Mouse (Mus musculus): ENCODE measurements around the gene Slc25a44. TPM values are rescaled to one million over a fixed set of nuclear protein-coding genes. Genes with fewer than 3 reads are reported as not detected.
A peak's percentile ranks its signal among the peaks of the same experiment; 100 is the strongest.
"Not testable (repeated sequence)": the region's sequence is repeated elsewhere in the genome, so short reads cannot be mapped to it uniquely, and the experiment has no call there.

The Slc25a44 gene
- polyA plus RNA-seq, 1 experiment from 2014 or later = 11.3 TPM

DNA sequence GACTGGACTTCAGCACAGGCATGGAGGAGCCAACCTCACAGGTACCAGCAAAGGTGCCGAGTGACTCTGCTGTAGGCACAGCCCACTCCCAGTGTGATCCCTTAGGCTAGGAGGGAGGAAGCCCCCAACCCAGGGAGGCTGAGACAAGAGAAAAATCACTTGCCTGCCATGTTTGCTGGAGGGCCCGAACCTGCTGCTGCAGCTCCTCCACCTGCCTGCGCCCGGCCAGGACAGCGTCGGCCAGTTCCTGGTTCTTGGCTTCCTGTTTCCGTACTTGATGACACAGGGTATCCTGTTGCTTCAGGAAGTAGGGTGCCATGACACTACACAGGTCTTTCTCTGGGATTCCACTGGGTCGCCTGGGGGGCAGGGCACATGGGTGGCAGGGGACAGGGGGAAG lies 29.2 kb downstream of the Slc25a44 start:
- no peak overlapping the region for H3K4me2 ChIP-seq (replicated peaks; ENCODE audit: low read depth, low read length)
- no peaks in the 10 kb centered on the region for H3K36me3 ChIP-seq (ENCODE audit: insufficient read depth, low read length)
- H3K9me3 ChIP-seq (ENCODE audit: low read length) = no peaks in the 10 kb centered on the region
- no peak for DNase-seq (ENCODE audit: low spot score)
- no peak for ATAC-seq
- no peak overlapping the region for H3K9ac ChIP-seq (replicated peaks; ENCODE audit: low read depth)
- 75% methylated on average over 8 of the region's 8 CpGs for WGBS
- H3K27ac ChIP-seq (ENCODE audit: low read length) = no peak overlapping the region
- no peaks in the 10 kb centered on the region for H3K4me1 ChIP-seq (ENCODE audit: insufficient read depth, low read depth, low read length)
- no peak overlapping the region for H3K4me3 ChIP-seq (ENCODE audit: low read depth, low read length)
- no peak for TF ChIP-seq EP300 (IDR thresholded peaks at IDR 0.05)
- no peak for TF ChIP-seq CTCF (IDR thresholded peaks at IDR 0.05)
- no peaks in the 10 kb centered on the region for H3K27me3 ChIP-seq (replicated peaks; ENCODE audit: insufficient read depth, low read length)

DNA sequence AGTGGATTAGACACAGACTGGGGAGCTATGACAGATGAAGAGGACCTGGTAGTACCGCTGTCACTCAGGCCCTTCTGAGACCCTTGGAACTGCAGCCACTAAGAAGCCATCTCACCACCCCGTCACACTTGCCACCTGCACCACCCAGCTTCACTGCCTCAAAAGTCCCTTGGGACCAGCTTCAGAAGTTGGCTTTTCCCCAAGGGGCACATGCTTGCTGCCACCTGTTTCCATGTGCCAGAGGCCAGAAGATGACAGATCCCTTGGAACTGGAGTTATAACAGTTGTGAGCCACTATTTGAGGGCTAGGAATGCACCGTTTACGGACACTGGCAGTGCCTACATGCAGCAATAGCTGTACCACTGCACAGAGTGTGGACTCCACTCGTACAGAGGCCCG lies 29.7 kb downstream of the Slc25a44 start:
- no peaks in the 10 kb centered on the region for H3K27me3 ChIP-seq (replicated peaks; ENCODE audit: insufficient read depth, low read length)
- no peak for ATAC-seq
- 91% methylated on average over 6 of the region's 6 CpGs for WGBS
- DNase-seq (ENCODE audit: low spot score) = no peak
- no peak overlapping the region for H3K4me3 ChIP-seq (ENCODE audit: low read depth, low read length)
- no peaks in the 10 kb centered on the region for H3K9me3 ChIP-seq (ENCODE audit: low read length)
- no peak overlapping the region for H3K9ac ChIP-seq (replicated peaks; ENCODE audit: low read depth)
- no peak overlapping the region for H3K27ac ChIP-seq (ENCODE audit: low read length)
- no peaks in the 10 kb centered on the region for H3K4me1 ChIP-seq (ENCODE audit: insufficient read depth, low read depth, low read length)
- no peaks in the 10 kb centered on the region for H3K36me3 ChIP-seq (ENCODE audit: insufficient read depth, low read length)
- no peak overlapping the region for H3K4me2 ChIP-seq (replicated peaks; ENCODE audit: low read depth, low read length)
- TF ChIP-seq EP300 (IDR thresholded peaks at IDR 0.05) (no peak), CTCF (IDR thresholded peaks at IDR 0.05) (no peak)

GRCm38 (mm10) chr3:88393776-88394375 lies 31.1 kb downstream of the Slc25a44 start:
- DNase-seq (ENCODE audit: low spot score) (no peak), ATAC-seq (no peak)
- no peaks in the 10 kb centered on the region for H3K27me3 ChIP-seq (replicated peaks; ENCODE audit: insufficient read depth, low read length)
- no peak overlapping the region for H3K27ac ChIP-seq (ENCODE audit: low read length)
- H3K9ac ChIP-seq (replicated peaks; ENCODE audit: low read depth) = no peak overlapping the region
- TF ChIP-seq EP300 (IDR thresholded peaks at IDR 0.05) (no peak), CTCF (IDR thresholded peaks at IDR 0.05) (no peak)
- H3K4me2 ChIP-seq (replicated peaks; ENCODE audit: low read depth, low read length) = no peak overlapping the region
- 82% methylated on average over 9 of the region's 9 CpGs for WGBS
- H3K36me3 ChIP-seq (ENCODE audit: insufficient read depth, low read length) = no peaks in the 10 kb centered on the region
- no peaks in the 10 kb centered on the region for H3K4me1 ChIP-seq (ENCODE audit: insufficient read depth, low read depth, low read length)
- H3K4me3 ChIP-seq (ENCODE audit: low read depth, low read length) = no peak overlapping the region
- H3K9me3 ChIP-seq (ENCODE audit: low read length) = no peaks in the 10 kb centered on the region

DNA sequence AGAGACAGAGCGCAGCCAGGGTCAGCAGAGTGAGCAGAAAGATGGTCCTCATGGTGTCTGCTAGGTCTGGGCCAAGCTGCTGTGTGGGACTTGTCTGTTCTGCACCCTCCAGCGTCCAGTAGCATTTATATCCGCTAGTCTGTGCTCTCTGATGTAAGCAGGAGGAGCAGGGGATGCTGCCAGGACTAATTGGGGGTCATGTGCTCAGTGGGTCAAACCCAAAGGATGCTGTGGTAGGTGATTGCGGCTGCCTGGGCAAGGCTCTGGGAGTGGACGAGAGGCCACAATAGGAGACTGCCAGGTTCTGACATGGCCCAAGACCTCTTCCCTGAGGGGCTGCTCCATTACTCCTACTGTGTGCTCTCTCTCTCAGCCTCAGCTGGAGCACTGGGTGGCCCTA lies 40.6 kb downstream of the Slc25a44 start, which contains the start of gene Bglap:
TSS of gene Bglap (minus strand) at position 101 of the 400 bp plus-strand sequence.
- ATAC-seq (no peak), DNase-seq (ENCODE audit: low spot score) (no peak)
- Histone ChIP-seq H3K27ac (ENCODE audit: low read length) (no peak within 1 kb of the TSS), H3K9ac (replicated peaks; ENCODE audit: low read depth) (no peak within 1 kb of the TSS), H3K4me1 (ENCODE audit: insufficient read depth, low read depth, low read length) (no peaks in the 10 kb centered on the region), H3K27me3 (replicated peaks; ENCODE audit: insufficient read depth, low read length) (no peaks in the 10 kb centered on the region), H3K36me3 (ENCODE audit: insufficient read depth, low read length) (no peaks in the 10 kb centered on the region), H3K4me2 (replicated peaks; ENCODE audit: low read depth, low read length) (no peak within 1 kb of the TSS), H3K4me3 (ENCODE audit: low read depth, low read length) (no peak within 1 kb of the TSS), H3K9me3 (ENCODE audit: low read length) (no peaks in the 10 kb centered on the region)
- TF ChIP-seq EP300 (IDR thresholded peaks at IDR 0.05) = no peak
- TF ChIP-seq CTCF (IDR thresholded peaks at IDR 0.05) = no peak
- WGBS = 71% methylated on average over 5 of the region's 5 CpGs

- not testable (repeated sequence) for H3K4me3 ChIP-seq (ENCODE audit: low read depth, low read length); H3K27ac ChIP-seq (ENCODE audit: low read length); H3K27me3 ChIP-seq (replicated peaks; ENCODE audit: insufficient read depth, low read length); DNase-seq (ENCODE audit: low spot score); H3K4me2 ChIP-seq (replicated peaks; ENCODE audit: low read depth, low read length); H3K4me1 ChIP-seq (ENCODE audit: insufficient read depth, low read depth, low read length); H3K36me3 ChIP-seq (ENCODE audit: insufficient read depth, low read length); ATAC-seq; H3K9me3 ChIP-seq (ENCODE audit: low read length); H3K9ac ChIP-seq (replicated peaks; ENCODE audit: low read depth)
- 25% methylated on average over 1 of the region's 7 CpGs for WGBS
Measured at GRCm38 (mm10) chr3:88382383-88382782, 42.6 kb downstream of the Slc25a44 start.

GRCm38 (mm10) chr3:88381389-88382315 lies 43.3 kb downstream of the Slc25a44 start:
- WGBS = 9% methylated on average over 18 of the region's 22 CpGs
- not testable (repeated sequence) for H3K4me1 ChIP-seq (ENCODE audit: insufficient read depth, low read depth, low read length); H3K4me2 ChIP-seq (replicated peaks; ENCODE audit: low read depth, low read length); H3K36me3 ChIP-seq (ENCODE audit: insufficient read depth, low read length); H3K9me3 ChIP-seq (ENCODE audit: low read length); H3K9ac ChIP-seq (replicated peaks; ENCODE audit: low read depth); H3K27me3 ChIP-seq (replicated peaks; ENCODE audit: insufficient read depth, low read length); H3K4me3 ChIP-seq (ENCODE audit: low read depth, low read length); H3K27ac ChIP-seq (ENCODE audit: low read length)
- ATAC-seq (peak; percentile 88), DNase-seq (ENCODE audit: low spot score) (peak; percentile 45)

DNA sequence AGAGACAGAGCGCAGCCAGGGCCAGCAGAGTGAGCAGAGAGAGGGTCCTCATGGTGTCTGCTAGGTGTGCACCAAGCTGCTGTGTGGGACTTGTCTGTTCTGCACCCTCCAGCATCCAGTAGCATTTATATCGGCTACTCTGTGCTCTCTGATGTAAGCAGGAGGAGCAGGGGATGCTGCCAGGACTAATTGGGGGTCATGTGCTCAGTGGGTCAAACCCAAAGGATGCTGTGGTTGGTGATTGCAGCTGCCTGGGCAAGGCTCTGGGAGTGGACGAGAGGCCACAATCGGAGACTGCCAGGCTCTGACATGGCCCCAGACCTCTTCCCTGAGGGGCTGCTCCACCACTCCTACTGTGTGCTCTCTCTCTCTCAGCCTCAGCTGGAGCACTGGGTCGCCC lies 46.3 kb downstream of the Slc25a44 start, which contains the start of gene Bglap2:
TSS of gene Bglap2 (minus strand) at position 101 of the 400 bp plus-strand sequence.
- not testable (repeated sequence) for DNase-seq (ENCODE audit: low spot score); H3K27me3 ChIP-seq (replicated peaks; ENCODE audit: insufficient read depth, low read length); ATAC-seq; H3K9me3 ChIP-seq (ENCODE audit: low read length); H3K27ac ChIP-seq (ENCODE audit: low read length); H3K36me3 ChIP-seq (ENCODE audit: insufficient read depth, low read length); H3K4me2 ChIP-seq (replicated peaks; ENCODE audit: low read depth, low read length); H3K9ac ChIP-seq (replicated peaks; ENCODE audit: low read depth); H3K4me3 ChIP-seq (ENCODE audit: low read depth, low read length); H3K4me1 ChIP-seq (ENCODE audit: insufficient read depth, low read depth, low read length)
- WGBS = 70% methylated on average over 4 of the region's 5 CpGs

DNA sequence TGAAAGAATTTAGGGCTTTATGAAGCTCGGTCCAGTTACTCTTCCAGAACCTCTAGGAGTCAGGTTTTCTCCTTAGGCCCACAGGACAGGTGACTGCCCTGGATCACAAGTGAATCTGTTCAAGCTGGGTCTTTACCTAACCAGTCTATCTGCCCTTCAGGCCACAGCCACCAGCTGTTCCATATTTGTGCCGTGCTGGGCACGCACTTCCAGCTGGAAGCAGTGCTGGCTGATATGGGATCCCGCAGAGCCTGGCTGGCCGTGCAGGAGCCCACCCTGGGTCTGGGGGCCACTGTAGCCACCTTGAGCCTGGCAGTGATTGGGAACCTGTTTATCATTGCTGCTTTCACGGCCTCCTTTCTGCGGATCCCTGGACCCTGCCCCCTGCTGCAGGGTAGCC lies 48.3 kb downstream of the Slc25a44 start:
- not testable (repeated sequence) for H3K9me3 ChIP-seq (ENCODE audit: low read length); H3K9ac ChIP-seq (replicated peaks; ENCODE audit: low read depth); H3K27me3 ChIP-seq (replicated peaks; ENCODE audit: insufficient read depth, low read length); H3K4me2 ChIP-seq (replicated peaks; ENCODE audit: low read depth, low read length); DNase-seq (ENCODE audit: low spot score); H3K4me3 ChIP-seq (ENCODE audit: low read depth, low read length); H3K27ac ChIP-seq (ENCODE audit: low read length); ATAC-seq; H3K36me3 ChIP-seq (ENCODE audit: insufficient read depth, low read length); H3K4me1 ChIP-seq (ENCODE audit: insufficient read depth, low read depth, low read length)
- WGBS = 35% methylated on average over 5 of the region's 7 CpGs

Measured in lung, postnatal 0 days (tissue).